Mouse (Mus musculus) NIH3T3 (cell line): ENCODE results near the gene Aar2.

ENCODE experiments used
- DNase-seq: peaks from one replicate; pipeline ENCODE4 v3.0.0-alpha.2; 2012; ENCODE audit warnings: low read depth

The Aar2 gene

GRCm38 (mm10) chr2:156568647-156569046 is 21.3 kb downstream of the Aar2 start:
- DNase-seq: no peak

- no peak for DNase-seq
Observed at GRCm38 (mm10) chr2:156569261-156569660, 21.9 kb downstream of the Aar2 start.

GRCm38 (mm10) chr2:156571521-156571920 is 24.1 kb downstream of the Aar2 start:
- no peak for DNase-seq

- DNase-seq: no peak
Observed at GRCm38 (mm10) chr2:156576850-156577587, 29.6 kb downstream of the Aar2 start.

GRCm38 (mm10) chr2:156580507-156580906 is 33.1 kb downstream of the Aar2 start:
- DNase-seq: no peak

- DNase-seq: no peak
Observed at GRCm38 (mm10) chr2:156581244-156581643, 33.9 kb downstream of the Aar2 start.

- no peak for DNase-seq
Observed at GRCm38 (mm10) chr2:156582887-156583286, 35.5 kb downstream of the Aar2 start.

GRCm38 (mm10) chr2:156584154-156584796 is 36.9 kb downstream of the Aar2 start:
- DNase-seq: no peak

- DNase-seq: no peak
Observed at GRCm38 (mm10) chr2:156584797-156585471, 37.5 kb downstream of the Aar2 start.

GRCm38 (mm10) chr2:156589481-156589880 is 42.1 kb downstream of the Aar2 start:
- DNase-seq: no peak

GRCm38 (mm10) chr2:156594987-156595490 is 47.7 kb downstream of the Aar2 start:
- no peak for DNase-seq

GRCm38 (mm10) chr2:156602581-156602980 is 55.2 kb downstream of the Aar2 start:
- DNase-seq: no peak

GRCm38 (mm10) chr2:156603671-156604070 is 56.3 kb downstream of the Aar2 start:
- DNase-seq: no peak

- DNase-seq: no peak
Observed at GRCm38 (mm10) chr2:156605144-156605543, 57.8 kb downstream of the Aar2 start.

GRCm38 (mm10) chr2:156605971-156606370 is 58.6 kb downstream of the Aar2 start:
- no peak for DNase-seq

- DNase-seq: peak; percentile 41
Observed at GRCm38 (mm10) chr2:156613081-156613540, 65.7 kb downstream of the Aar2 start.

- no peak for DNase-seq
Observed at GRCm38 (mm10) chr2:156613541-156614257, 66.3 kb downstream of the Aar2 start, which contains the start of gene Dlgap4. Dlgap4 (plus strand) TSS chr2:156613705.

GRCm38 (mm10) chr2:156614258-156614556 is 66.8 kb downstream of the Aar2 start:
- DNase-seq: no peak

- DNase-seq: no peak
Observed at GRCm38 (mm10) chr2:156614661-156615654, 67.6 kb downstream of the Aar2 start.

GRCm38 (mm10) chr2:156616513-156616912 is 69.1 kb downstream of the Aar2 start:
- no peak for DNase-seq

- peak; percentile 44 for DNase-seq
Observed at GRCm38 (mm10) chr2:156617536-156617935, 70.2 kb downstream of the Aar2 start.
